Mouse (Mus musculus): ENCODE results near the gene Plekhg1.

DNA sequence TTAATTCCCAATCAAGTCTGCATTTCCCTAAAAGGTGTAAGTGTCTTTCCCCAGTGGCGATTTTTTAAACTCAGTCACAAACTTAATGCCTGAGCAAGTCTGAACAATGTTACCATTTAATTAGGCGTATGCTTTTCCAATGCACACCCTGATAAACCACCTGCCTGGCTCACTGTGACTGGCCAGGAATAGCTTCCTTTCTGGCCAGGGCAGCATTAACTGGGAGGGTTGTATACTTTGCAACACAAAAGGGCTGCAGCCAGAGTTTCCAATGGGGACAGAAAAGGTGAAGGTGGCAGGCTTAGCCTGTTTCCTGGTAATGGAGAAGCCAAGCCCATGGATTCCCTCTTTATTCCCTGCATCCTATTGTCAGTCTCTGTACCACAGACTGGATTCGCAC lies 10.5 kb upstream of the Plekhg1 start:
- TF ChIP-seq CTCF (IDR thresholded peaks at IDR 0.05) = no peak
- TF ChIP-seq POLR2A (IDR thresholded peaks at IDR 0.05; ENCODE audit: insufficient read depth, low read depth, low read length) = no peak
- no peak for TF ChIP-seq EP300 (IDR thresholded peaks at IDR 0.05; ENCODE audit: insufficient read depth, low read depth, low read length)
